Mouse (Mus musculus) liver, postnatal 0 days (tissue): Measurements from ENCODE around the gene Rnf216.

ENCODE experiments used
- CTCF ChIP-seq: sonication (generic); IDR thresholded peaks from 2 replicates; pipeline ENCODE4 v1.5.1; 2016; ENCODE audit warnings: antibody characterized with exemption, low read depth
- EP300 ChIP-seq: IDR thresholded peaks from 2 replicates; pipeline ENCODE4 v1.6.1; 2016; ENCODE audit warnings: antibody characterized with exemption, low read depth, mild to moderate bottlenecking

- TF ChIP-seq EP300 (no peak), CTCF (no peak)
Measured at GRCm38 (mm10) chr5:142961881-142962443, 150.8 kb downstream of the Rnf216 start.
